Mouse (Mus musculus) lung, postnatal 0 days (tissue): Measurements from ENCODE around the gene Patj.
"Not testable (repeated sequence)": the region's sequence is repeated elsewhere in the genome, so short reads cannot be mapped to it uniquely, and the experiment has no call there.

ENCODE experiments used
- CTCF ChIP-seq: IDR thresholded peaks from 2 replicates; pipeline ENCODE4 v1.5.1; 2016; ENCODE audit warnings: antibody characterized with exemption, mild to moderate bottlenecking
- EP300 ChIP-seq: IDR thresholded peaks from 2 replicates; pipeline ENCODE4 v1.6.1; 2016; ENCODE audit warnings: antibody characterized with exemption, mild to moderate bottlenecking, control low read depth

GRCm38 (mm10) chr4:98629217-98629616 is 233.6 kb downstream of the Patj start:
- not testable (repeated sequence) for TF ChIP-seq CTCF, EP300
